Mouse (Mus musculus) kidney, embryonic 15.5 days (tissue): Measurements from ENCODE around the gene Prkcq. TPM values are rescaled to one million over a fixed set of nuclear protein-coding genes. Genes with fewer than 3 reads are reported as not detected.
A peak's percentile ranks its signal among the peaks of the same experiment; 100 is the strongest.

Experiments used
- ATAC-seq: fragments of 200-750 bp; cut with Nextera tagmentation; replicated peaks from 2 replicates; pipeline ENCODE4 v1.8.0; 2017; ENCODE audit warnings: moderate TSS enrichment; ENCODE audit not compliant: low FRiP score
- H3K27ac ChIP-seq: fragments of 300-500 bp; sonication (generic); 2 replicates; pipeline ENCODE4 v1.5.1; 2015; ENCODE audit warnings: mild to moderate bottlenecking, inconsistent platforms
- H3K27me3 ChIP-seq: fragments of 300-500 bp; sonication (generic); 2 replicates; pipeline ENCODE4 v1.6.1; 2015; ENCODE audit warnings: inconsistent platforms
- H3K36me3 ChIP-seq: fragments of 300-500 bp; sonication (generic); 2 replicates; pipeline ENCODE4 v1.6.1; 2015; ENCODE audit warnings: inconsistent platforms
- H3K4me1 ChIP-seq: fragments of 300-500 bp; sonication (generic); 2 replicates; pipeline ENCODE4 v1.6.1; 2015; ENCODE audit warnings: inconsistent platforms
- H3K4me2 ChIP-seq: fragments of 300-500 bp; sonication (generic); 2 replicates; pipeline ENCODE4 v1.6.1; 2015; ENCODE audit warnings: moderate library complexity, mild to moderate bottlenecking, inconsistent platforms
- H3K4me3 ChIP-seq: fragments of 300-500 bp; sonication (generic); replicated peaks from 2 replicates; pipeline ENCODE4 v1.5.1; 2015; ENCODE audit warnings: mild to moderate bottlenecking, inconsistent platforms
- H3K9ac ChIP-seq: fragments of 300-500 bp; sonication (generic); 2 replicates; pipeline ENCODE4 v1.6.1; 2015; ENCODE audit warnings: mild to moderate bottlenecking, inconsistent platforms
- H3K9me3 ChIP-seq: fragments of 300-500 bp; sonication (generic); replicated peaks from 2 replicates; pipeline ENCODE4 v1.6.1; 2016; ENCODE audit warnings: inconsistent platforms
- WGBS: fragments of 180-500 bp; shearing (Covaris S2); methylation state at CpG from one replicate; pipeline ENCODE4 v1.1.7; 2015; ENCODE audit warnings: mixed read lengths; 5-methylcytosine and 5-hydroxymethylcytosine counted together
- polyA plus RNA-seq: library from polyadenylated mRNA; unstranded; fragments of >200 nt; fragmentation: Nextera tagmentation; extraction: Ambion mirVana; gene quantifications from 2 replicates; pipeline ENCODE4 v1.2.1, GENCODE M21; 2015

Gene Prkcq
- polyA plus RNA-seq, 1 experiment from 2014 or later: 3.4 TPM

- Histone ChIP-seq H3K27ac (no peak overlapping the region), H3K4me1 (no peaks in the 10 kb centered on the region), H3K4me2 (no peak overlapping the region), H3K27me3 (no peaks in the 10 kb centered on the region), H3K4me3 (no peak overlapping the region), H3K9me3 (no peaks in the 10 kb centered on the region), H3K9ac (no peak overlapping the region), H3K36me3 (no peaks in the 10 kb centered on the region)
- WGBS: 81% methylated on average over 6 of the region's 6 CpGs
- ATAC-seq: no peak
These were observed 128.5 kb downstream of the Prkcq start for GRCm38 (mm10) chr2:11300362-11300761.

GRCm38 (mm10) chr2:11320241-11320640 is 148.3 kb downstream of the Prkcq start:
- H3K4me1 ChIP-seq: no peaks in the 10 kb centered on the region
- no peak overlapping the region for H3K27ac ChIP-seq
- no peaks in the 10 kb centered on the region for H3K27me3 ChIP-seq
- no peak overlapping the region for H3K4me2 ChIP-seq
- ATAC-seq: no peak
- no peak overlapping the region for H3K9ac ChIP-seq
- no peak overlapping the region for H3K4me3 ChIP-seq
- H3K9me3 ChIP-seq: no peaks in the 10 kb centered on the region
- WGBS: 33% methylated on average over 10 of the region's 10 CpGs
- no peaks in the 10 kb centered on the region for H3K36me3 ChIP-seq

DNA sequence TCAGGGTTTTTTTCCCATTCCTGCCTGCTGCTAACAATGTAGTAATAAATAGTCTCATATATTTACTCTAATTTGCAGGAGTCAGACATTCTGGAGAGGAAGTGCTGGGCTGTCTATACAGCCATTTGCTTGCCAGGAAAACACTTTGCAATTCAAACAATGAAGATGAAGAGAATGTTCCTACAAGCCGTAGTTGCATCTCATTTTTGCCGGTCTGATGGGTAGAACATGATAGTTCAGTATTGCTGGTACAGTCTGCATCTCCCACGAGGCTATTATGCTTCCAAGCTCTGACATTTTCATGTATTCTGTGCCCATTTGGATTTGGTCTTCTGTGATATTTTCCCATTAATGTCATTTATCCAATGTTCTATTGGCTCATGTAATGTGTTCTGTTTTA is 150.5 kb downstream of the Prkcq start:
- no peak overlapping the region for H3K4me3 ChIP-seq
- WGBS: 77% methylated on average over 3 of the region's 3 CpGs
- H3K36me3 ChIP-seq: no peaks in the 10 kb centered on the region
- no peak for ATAC-seq
- H3K27me3 ChIP-seq: no peaks in the 10 kb centered on the region
- H3K9me3 ChIP-seq: no peaks in the 10 kb centered on the region
- H3K4me2 ChIP-seq: no peak overlapping the region
- H3K4me1 ChIP-seq: no peaks in the 10 kb centered on the region
- H3K27ac ChIP-seq: no peak overlapping the region
- H3K9ac ChIP-seq: no peak overlapping the region

- Histone ChIP-seq H3K27ac (no peak overlapping the region), H3K4me3 (no peak overlapping the region), H3K9ac (no peak overlapping the region), H3K4me2 (no peak overlapping the region), H3K4me1 (peaks cover 8% of the 10 kb centered on the region; the same call in 1 of the 2 replicates), H3K9me3 (no peaks in the 10 kb centered on the region), H3K36me3 (no peaks in the 10 kb centered on the region), H3K27me3 (peaks cover 6% of the 10 kb centered on the region; the same call in 1 of the 2 replicates)
- ATAC-seq: peak; percentile 77
- WGBS: 36% methylated on average over 7 of the region's 7 CpGs
These were observed 155.4 kb downstream of the Prkcq start for GRCm38 (mm10) chr2:11327280-11327679.

DNA sequence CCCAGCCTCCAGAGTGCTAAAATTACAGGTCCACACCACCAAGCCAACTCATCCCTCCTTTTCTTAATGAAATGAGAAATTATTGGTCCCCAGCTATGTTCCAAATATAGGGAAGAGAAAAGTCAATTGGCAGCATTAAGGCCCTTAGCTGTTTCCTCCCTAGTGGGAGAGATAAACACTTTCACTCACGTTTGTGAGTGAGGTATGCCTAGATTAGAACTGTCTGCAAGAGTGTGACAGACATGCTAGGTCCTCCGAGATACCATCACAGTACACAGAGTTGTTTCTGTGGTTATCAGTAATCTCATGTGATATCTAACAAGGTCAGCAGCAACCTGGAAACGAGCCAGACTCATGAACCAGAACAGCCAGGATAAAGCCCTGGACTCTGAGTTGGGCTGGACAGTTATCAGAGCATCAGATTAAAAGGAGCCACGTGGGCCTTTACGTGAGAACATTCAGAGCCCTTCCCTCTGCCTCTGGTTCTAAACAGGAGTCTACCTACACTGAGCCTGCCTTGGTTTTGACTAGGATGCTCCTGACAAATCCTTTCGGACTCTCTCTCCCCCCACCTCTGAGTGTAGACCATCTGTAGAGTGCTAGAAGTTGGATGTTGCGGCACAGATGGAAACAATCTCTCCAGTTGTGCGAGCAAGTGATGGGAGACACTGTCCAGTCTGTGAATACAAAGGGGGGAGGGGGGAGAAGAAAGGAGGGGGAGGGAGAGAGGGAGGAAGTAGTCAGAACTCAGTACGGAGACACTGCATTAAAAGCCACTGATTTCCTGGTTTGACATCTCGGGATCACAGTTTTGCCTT is 157.7 kb downstream of the Prkcq start:
- Histone ChIP-seq H3K4me1 (peaks cover 13% of the 10 kb centered on the region; the same call in 1 of the 2 replicates), H3K4me3 (no peak overlapping the region), H3K4me2 (no peak overlapping the region), H3K9me3 (no peaks in the 10 kb centered on the region), H3K27ac (no peak overlapping the region), H3K9ac (no peak overlapping the region), H3K36me3 (no peaks in the 10 kb centered on the region), H3K27me3 (peaks cover 9% of the 10 kb centered on the region; the same call in 1 of the 2 replicates)
- WGBS: 49% methylated on average over 10 of the region's 10 CpGs
- no peak for ATAC-seq

GRCm38 (mm10) chr2:11331528-11332446 is 159.9 kb downstream of the Prkcq start:
- H3K27me3 ChIP-seq: peaks cover 9% of the 10 kb centered on the region; the same call in 1 of the 2 replicates
- peaks cover 13% of the 10 kb centered on the region; the same call in 1 of the 2 replicates for H3K4me1 ChIP-seq
- H3K9me3 ChIP-seq: no peaks in the 10 kb centered on the region
- WGBS: 30% methylated on average over 11 of the region's 11 CpGs
- H3K27ac ChIP-seq: no peak overlapping the region
- H3K4me3 ChIP-seq: no peak overlapping the region
- no peak overlapping the region for H3K4me2 ChIP-seq
- peak; percentile 68 for ATAC-seq
- H3K36me3 ChIP-seq: no peaks in the 10 kb centered on the region
- H3K9ac ChIP-seq: no peak overlapping the region

DNA sequence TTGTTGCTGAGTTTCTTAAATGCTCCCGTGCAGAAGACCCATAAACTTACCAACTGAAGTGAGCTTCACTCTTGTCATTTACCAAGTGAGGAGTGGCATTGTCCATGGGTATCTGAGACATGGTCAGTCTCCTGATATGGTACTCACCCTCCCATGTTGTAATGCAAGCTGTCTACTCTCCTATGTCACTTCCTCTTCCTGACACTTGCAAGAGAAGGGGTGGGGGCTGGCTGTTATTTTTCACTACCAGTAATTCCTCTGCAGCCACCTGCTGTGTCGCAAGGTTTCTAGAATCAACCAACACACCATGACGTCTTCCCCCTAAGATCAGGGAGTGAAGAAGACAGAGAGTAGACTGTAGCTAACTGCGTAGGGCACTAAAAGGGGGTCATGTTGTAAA is 160.6 kb downstream of the Prkcq start:
- Histone ChIP-seq H3K27me3 (peaks cover 9% of the 10 kb centered on the region; the same call in 1 of the 2 replicates), H3K4me1 (peaks cover 13% of the 10 kb centered on the region; the same call in 1 of the 2 replicates), H3K27ac (no peak overlapping the region), H3K4me3 (no peak overlapping the region), H3K36me3 (no peaks in the 10 kb centered on the region), H3K9ac (no peak overlapping the region), H3K4me2 (no peak overlapping the region), H3K9me3 (no peaks in the 10 kb centered on the region)
- no peak for ATAC-seq
- WGBS: 76% methylated on average over 4 of the region's 4 CpGs

- 0 out of 2 replicates have a peak, but pooled peaks have one; percentile 37 for ATAC-seq
- 60% methylated on average over 14 of the region's 14 CpGs for WGBS
These were observed 161.6 kb downstream of the Prkcq start for GRCm38 (mm10) chr2:11333301-11334017.

DNA sequence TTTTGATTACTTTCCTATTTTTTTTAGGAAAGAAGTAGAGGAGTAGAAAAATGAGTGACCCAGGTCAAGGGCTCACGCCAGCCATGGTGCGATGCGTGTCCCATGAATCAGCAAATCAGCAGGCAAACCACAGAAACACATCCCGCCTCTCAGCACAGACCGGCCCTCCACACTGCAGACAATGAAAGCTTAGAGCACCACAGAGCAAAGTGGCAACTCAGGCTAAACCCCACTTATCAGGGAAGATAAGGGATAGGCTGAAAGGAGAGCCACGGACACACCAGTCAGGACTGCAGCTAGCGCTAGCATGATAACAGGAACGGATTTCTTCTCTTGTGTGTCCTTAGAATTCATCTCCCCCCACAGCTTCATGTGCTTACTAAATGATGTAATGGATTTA is 164.4 kb downstream of the Prkcq start:
- 64% methylated on average over 8 of the region's 8 CpGs for WGBS
- Histone ChIP-seq H3K27me3 (0 out of 2 replicates have a peak, but pooled peaks cover 6% of the 10 kb centered on the region), H3K27ac (no peak overlapping the region), H3K4me3 (no peak overlapping the region), H3K9me3 (no peaks in the 10 kb centered on the region), H3K9ac (no peak overlapping the region), H3K36me3 (no peaks in the 10 kb centered on the region), H3K4me2 (no peak overlapping the region), H3K4me1 (0 out of 2 replicates have a peak, but pooled peaks cover 5% of the 10 kb centered on the region)
- no peak for ATAC-seq

More at GRCm38 (mm10) chr2:11333301-11334017, 161.6 kb downstream of the Prkcq start:
- Histone ChIP-seq H3K27me3 (peaks cover 9% of the 10 kb centered on the region; the same call in 1 of the 2 replicates), H3K27ac (no peak overlapping the region), H3K4me3 (no peak overlapping the region), H3K9me3 (no peaks in the 10 kb centered on the region), H3K4me1 (peaks cover 13% of the 10 kb centered on the region; the same call in 1 of the 2 replicates), H3K36me3 (no peaks in the 10 kb centered on the region), H3K9ac (no peak overlapping the region), H3K4me2 (no peak overlapping the region)

DNA sequence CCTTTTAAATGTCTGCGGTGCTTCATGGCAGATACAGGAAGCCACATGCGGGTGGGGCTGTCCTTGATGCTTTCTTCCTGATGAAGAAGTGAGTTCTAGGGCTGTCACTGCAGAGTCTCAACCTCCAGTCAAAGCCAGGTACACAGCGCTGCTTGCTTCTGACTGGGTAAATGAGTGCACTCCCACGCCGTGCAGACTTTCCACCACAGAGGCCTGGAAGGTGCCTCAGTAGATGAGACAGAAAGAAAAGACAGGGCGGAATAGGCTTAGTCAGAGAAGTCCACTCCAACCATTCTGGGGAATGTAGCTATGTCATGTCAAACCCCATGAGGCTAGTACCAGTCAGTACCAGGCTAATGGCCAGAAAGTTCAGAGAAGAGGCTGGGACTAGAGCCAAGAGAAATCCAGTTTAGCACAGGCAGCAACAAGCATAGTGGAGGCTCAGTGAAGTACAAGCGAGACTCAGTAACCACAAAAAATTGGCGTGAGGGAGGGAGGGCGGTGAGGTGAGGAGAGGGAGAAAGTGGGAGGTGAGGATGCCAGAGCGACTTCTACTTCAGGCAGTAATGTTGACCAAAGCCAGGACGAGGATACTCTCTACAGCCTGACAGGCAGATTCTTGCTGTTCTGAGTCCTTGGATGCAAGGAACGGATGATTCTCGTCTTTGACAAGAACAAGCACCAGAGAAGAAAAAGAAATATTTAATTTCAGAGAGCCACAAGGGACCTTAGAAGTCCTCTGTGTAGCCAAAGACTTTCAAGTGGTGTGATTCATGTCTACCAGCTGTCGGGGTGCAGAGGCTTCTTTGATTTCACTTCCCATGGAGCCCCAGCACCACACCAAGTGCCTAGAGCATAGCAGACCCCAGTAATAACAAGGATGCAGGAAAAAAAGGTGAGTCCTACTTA is 167.3 kb downstream of the Prkcq start:
- no peak overlapping the region for H3K9ac ChIP-seq
- H3K36me3 ChIP-seq: no peaks in the 10 kb centered on the region
- no peaks in the 10 kb centered on the region for H3K9me3 ChIP-seq
- ATAC-seq: no peak
- H3K4me3 ChIP-seq: no peak overlapping the region
- no peak overlapping the region for H3K4me2 ChIP-seq
- H3K27me3 ChIP-seq: no peaks in the 10 kb centered on the region
- H3K4me1 ChIP-seq: no peaks in the 10 kb centered on the region
- no peak overlapping the region for H3K27ac ChIP-seq
- WGBS: 62% methylated on average over 14 of the region's 14 CpGs

DNA sequence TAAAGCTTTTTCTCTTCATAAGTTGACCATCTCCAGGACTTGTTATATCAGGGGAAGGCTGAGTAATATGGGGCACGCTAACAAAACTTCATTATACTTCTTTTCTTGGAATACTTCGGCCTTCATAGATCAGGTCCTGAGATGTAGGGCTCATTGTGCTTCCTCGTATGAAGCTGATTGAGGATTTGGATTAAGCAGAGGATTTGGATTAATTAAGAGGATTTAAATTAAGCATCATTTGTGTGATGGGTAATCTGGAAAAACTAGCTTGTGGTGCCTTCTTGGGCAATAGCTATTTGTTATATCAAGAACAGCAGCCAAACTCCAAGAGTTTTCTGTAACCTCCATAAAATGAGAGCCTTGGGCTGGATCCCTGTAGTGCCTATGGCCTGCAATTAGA is 172.8 kb downstream of the Prkcq start:
- no peak overlapping the region for H3K27ac ChIP-seq
- H3K4me3 ChIP-seq: no peak overlapping the region
- no peaks in the 10 kb centered on the region for H3K27me3 ChIP-seq
- no peaks in the 10 kb centered on the region for H3K9me3 ChIP-seq
- H3K4me2 ChIP-seq: no peak overlapping the region
- H3K4me1 ChIP-seq: no peaks in the 10 kb centered on the region
- no peak overlapping the region for H3K9ac ChIP-seq
- ATAC-seq: no peak
- no peaks in the 10 kb centered on the region for H3K36me3 ChIP-seq
- WGBS: 94% methylated on average over 3 of the region's 3 CpGs
